Comparison of ENCODE assay signal across 15 mouse cellular contexts in genomic region chr11:89020681-89021305, GRCm38 (mm10). TPM values are rescaled to one million over a fixed set of nuclear protein-coding genes. Genes with fewer than 3 reads are reported as not detected.
DNase-seq lines count a peak whose midpoint lies in the region; ATAC-seq and TF ChIP-seq lines count a peak whose summit lies in the region.
"Had no signal": no experiment of that assay in that cellular context is flagged by ENCODE, and none has a peak within 500 bp of the region (broad histone marks: within the 10 kb centered on the region; RNA-seq: fewer than 3 reads in every experiment).

No protein-coding gene starts in this region.

- H3K36me3 ChIP-seq in heart, embryonic 15.5 days, result peaks cover 9% of the 10 kb centered on the region
- H3K36me3 ChIP-seq in heart, embryonic 12.5 days, result peaks cover 27% of the 10 kb centered on the region
- no peaks in the 10 kb centered on the region for H3K36me3 ChIP-seq in midbrain, embryonic 11.5 days (ENCODE audit: control insufficient read depth, insufficient read depth, low read length)
- H3K36me3 ChIP-seq in midbrain, embryonic 10.5 days, result no peaks in the 10 kb centered on the region
- H3K36me3 ChIP-seq in stomach, postnatal 0 days (ENCODE audit: control insufficient read depth, insufficient read depth, low read length), result peaks cover 19% of the 10 kb centered on the region; the same call in 1 of the 2 replicates
- H3K36me3 ChIP-seq: hindbrain, embryonic 15.5 days had no signal

- TF ChIP-seq CTCF in stomach, postnatal 0 days (IDR thresholded peaks at IDR 0.05; ENCODE audit: low read depth), result peak; percentile 65

- H3K4me3 ChIP-seq in heart, embryonic 15.5 days, result no peak overlapping the region
- H3K4me3 ChIP-seq in heart, embryonic 12.5 days, result no peak overlapping the region
- no peak overlapping the region for H3K4me3 ChIP-seq in midbrain, embryonic 11.5 days (ENCODE audit: low read depth, low read length)
- no peak overlapping the region for H3K4me3 ChIP-seq in midbrain, embryonic 10.5 days
- no peak overlapping the region for H3K4me3 ChIP-seq in stomach, postnatal 0 days (ENCODE audit: low read depth, low read length)
- H3K4me3 ChIP-seq: hindbrain, embryonic 15.5 days; myocyte had no signal

- WGBS in heart, embryonic 15.5 days, result 59% methylated on average over 9 of the region's 9 CpGs
- WGBS in heart, embryonic 12.5 days, result 57% methylated on average over 9 of the region's 9 CpGs
- WGBS in midbrain, embryonic 11.5 days, result 72% methylated on average over 9 of the region's 9 CpGs
- 72% methylated on average over 9 of the region's 9 CpGs for WGBS in midbrain, embryonic 10.5 days
- WGBS in stomach, postnatal 0 days, result 75% methylated on average over 9 of the region's 9 CpGs

- no peak overlapping the region for H3K4me2 ChIP-seq in heart, embryonic 15.5 days
- no peak overlapping the region for H3K4me2 ChIP-seq in heart, embryonic 12.5 days
- H3K4me2 ChIP-seq in midbrain, embryonic 11.5 days, result no peak overlapping the region
- no peak overlapping the region for H3K4me2 ChIP-seq in stomach, postnatal 0 days (replicated peaks; ENCODE audit: low read depth)
- H3K4me2 ChIP-seq: hindbrain, embryonic 15.5 days had no signal

- no peaks in the 10 kb centered on the region for H3K27me3 ChIP-seq in heart, embryonic 15.5 days
- no peaks in the 10 kb centered on the region for H3K27me3 ChIP-seq in heart, embryonic 12.5 days (replicated peaks)
- H3K27me3 ChIP-seq in midbrain, embryonic 11.5 days (ENCODE audit: control insufficient read depth, insufficient read depth, low read length), result no peaks in the 10 kb centered on the region
- no peaks in the 10 kb centered on the region for H3K27me3 ChIP-seq in midbrain, embryonic 10.5 days (ENCODE audit: low read depth, poor library complexity, severe bottlenecking)
- no peaks in the 10 kb centered on the region for H3K27me3 ChIP-seq in stomach, postnatal 0 days (ENCODE audit: control insufficient read depth, insufficient read depth, low read length)
- H3K27me3 ChIP-seq: hindbrain, embryonic 15.5 days had no signal

- H3K4me1 ChIP-seq in heart, embryonic 15.5 days (replicated peaks), result peaks cover 25% of the 10 kb centered on the region
- H3K4me1 ChIP-seq in heart, embryonic 12.5 days (replicated peaks), result peaks cover 56% of the 10 kb centered on the region
- H3K4me1 ChIP-seq in midbrain, embryonic 11.5 days (ENCODE audit: control insufficient read depth, insufficient read depth, low read length), result no peaks in the 10 kb centered on the region
- H3K4me1 ChIP-seq in midbrain, embryonic 10.5 days, result peaks cover 15% of the 10 kb centered on the region
- no peaks in the 10 kb centered on the region for H3K4me1 ChIP-seq in stomach, postnatal 0 days (replicated peaks; ENCODE audit: control insufficient read depth, insufficient read depth)

- TF ChIP-seq EP300 in stomach, postnatal 0 days (optimal IDR thresholded peaks at IDR 0.05), result no peak

- H3K9me3 ChIP-seq in heart, embryonic 15.5 days (replicated peaks), result no peaks in the 10 kb centered on the region
- H3K9me3 ChIP-seq in heart, embryonic 12.5 days (replicated peaks), result no peaks in the 10 kb centered on the region
- H3K9me3 ChIP-seq in midbrain, embryonic 11.5 days (ENCODE audit: control insufficient read depth, low read length), result no peaks in the 10 kb centered on the region
- no peaks in the 10 kb centered on the region for H3K9me3 ChIP-seq in midbrain, embryonic 10.5 days (replicated peaks)
- H3K9me3 ChIP-seq in stomach, postnatal 0 days (ENCODE audit: control insufficient read depth, low read length), result no peaks in the 10 kb centered on the region
- H3K9me3 ChIP-seq: hindbrain, embryonic 15.5 days had no signal

- no peak for ATAC-seq in heart, embryonic 15.5 days (replicated peaks; ENCODE audit: insufficient number of reproducible peaks, insufficient read depth, low FRiP score, low read depth)
- no peak for ATAC-seq in heart, embryonic 12.5 days (ENCODE audit: insufficient number of reproducible peaks, low FRiP score)
- no peak for ATAC-seq in midbrain, embryonic 11.5 days (ENCODE audit: low FRiP score)
- ATAC-seq in stomach, postnatal 0 days (ENCODE audit: low FRiP score, low TSS enrichment), result no peak

- no peak overlapping the region for H3K9ac ChIP-seq in heart, embryonic 15.5 days
- H3K9ac ChIP-seq in heart, embryonic 12.5 days, result no peak overlapping the region
- no peak overlapping the region for H3K9ac ChIP-seq in midbrain, embryonic 11.5 days (ENCODE audit: low read length)
- H3K9ac ChIP-seq in stomach, postnatal 0 days (ENCODE audit: low read length), result no peak overlapping the region
- H3K9ac ChIP-seq: hindbrain, embryonic 15.5 days had no signal

- DNase-seq in midbrain, embryonic 11.5 days (ENCODE audit: low spot score, missing footprints), result peak; percentile 77
- DNase-seq in midbrain, embryonic 10.5 days (ENCODE audit: low spot score), result no peak
- peak; percentile 61 to 70 for DNase-seq in adrenal gland, postnatal 36 days
- peak; percentile 23 for DNase-seq in stomach, postnatal 0 days (ENCODE audit: low spot score)
- no peak for DNase-seq in layer of hippocampus, postnatal 14 days (ENCODE audit: low spot score in 2 of 2)
- DNase-seq in MN1 (ENCODE audit: low spot score), result no peak
- DNase-seq: cerebellum, adult 9-10 months; right cerebral cortex, adult 18-20 months; thymus, adult 2 months had no signal

- 0 out of 2 replicates have a peak overlapping the region, but pooled peaks have one; percentile 1 for H3K27ac ChIP-seq in heart, embryonic 15.5 days
- no peak overlapping the region for H3K27ac ChIP-seq in heart, embryonic 12.5 days (ENCODE audit: poor library complexity, severe bottlenecking)
- H3K27ac ChIP-seq in midbrain, embryonic 11.5 days (ENCODE audit: low read depth, low read length), result no peak overlapping the region
- H3K27ac ChIP-seq in midbrain, embryonic 10.5 days (replicated peaks), result no peak overlapping the region
- peak overlapping the region; percentile 58; the same call in 1 of the 2 replicates for H3K27ac ChIP-seq in stomach, postnatal 0 days (replicated peaks)
- H3K27ac ChIP-seq: hindbrain, embryonic 15.5 days had no signal

RNA-seq across cellular contexts. Expression of gene Trim25, which starts 21.6 kb away (rescaled TPM):
- 14.3 and 21.6 TPM in 2 replicates for polyA plus RNA-seq in heart, embryonic 15.5 days (2015; fragmentation: Nextera tagmentation; extraction: Ambion mirVana)
- polyA plus RNA-seq in heart, embryonic 12.5 days (2016; fragmentation: Nextera tagmentation; extraction: Ambion mirVana), result 15.2 and 15.3 TPM in 2 replicates
- 2.9 TPM in 2 replicates for polyA plus RNA-seq in midbrain, embryonic 11.5 days (2014; fragmentation: Nextera tagmentation; extraction: Ambion mirVana)
- polyA plus RNA-seq in midbrain, embryonic 10.5 days (2016; fragmentation: Nextera tagmentation; extraction: Ambion mirVana), result 3.0 and 3.3 TPM in 2 replicates
- 100 to 1,000 TPM; 146 to 165 TPM for total RNA-seq in adrenal gland, postnatal 36 days (2021)
- polyA plus RNA-seq in stomach, postnatal 0 days (2015; fragmentation: Nextera tagmentation; extraction: Ambion mirVana), result 28.3 and 29.5 TPM in 2 replicates
- 1 to 10 TPM; 4.0 to 5.2 TPM for total RNA-seq in layer of hippocampus, postnatal 14 days (2021)

RNA-seq across cellular contexts. Expression of gene Dgke, which starts 45.9 kb away (rescaled TPM):
- polyA plus RNA-seq in heart, embryonic 15.5 days (2015; fragmentation: Nextera tagmentation; extraction: Ambion mirVana), result 5.7 and 7.4 TPM in 2 replicates
- polyA plus RNA-seq in heart, embryonic 12.5 days (2016; fragmentation: Nextera tagmentation; extraction: Ambion mirVana), result 7.2 and 8.2 TPM in 2 replicates
- polyA plus RNA-seq in midbrain, embryonic 11.5 days (2014; fragmentation: Nextera tagmentation; extraction: Ambion mirVana), result 4.1 and 4.6 TPM in 2 replicates
- 4.2 and 6.1 TPM in 2 replicates for polyA plus RNA-seq in midbrain, embryonic 10.5 days (2016; fragmentation: Nextera tagmentation; extraction: Ambion mirVana)
- total RNA-seq in adrenal gland, postnatal 36 days (2021), result 10 to 100 TPM; 12.1 to 17.3 TPM
- 1.9 and 2.2 TPM in 2 replicates for polyA plus RNA-seq in stomach, postnatal 0 days (2015; fragmentation: Nextera tagmentation; extraction: Ambion mirVana)
- total RNA-seq in layer of hippocampus, postnatal 14 days (2021), result 10 to 100 TPM; 36.7 to 39.5 TPM

RNA-seq across cellular contexts. Expression of gene Coil, which starts 50.7 kb away (rescaled TPM):
- polyA plus RNA-seq in heart, embryonic 15.5 days (2015; fragmentation: Nextera tagmentation; extraction: Ambion mirVana), result 8.6 and 11.0 TPM in 2 replicates
- 15.5 and 16.1 TPM in 2 replicates for polyA plus RNA-seq in heart, embryonic 12.5 days (2016; fragmentation: Nextera tagmentation; extraction: Ambion mirVana)
- polyA plus RNA-seq in midbrain, embryonic 11.5 days (2014; fragmentation: Nextera tagmentation; extraction: Ambion mirVana), result 24.2 and 24.5 TPM in 2 replicates
- polyA plus RNA-seq in midbrain, embryonic 10.5 days (2016; fragmentation: Nextera tagmentation; extraction: Ambion mirVana), result 29.9 and 30.3 TPM in 2 replicates
- total RNA-seq in adrenal gland, postnatal 36 days (2021), result 10 to 100 TPM; 10.2 to 10.7 TPM
- 5.9 and 6.2 TPM in 2 replicates for polyA plus RNA-seq in stomach, postnatal 0 days (2015; fragmentation: Nextera tagmentation; extraction: Ambion mirVana)
- total RNA-seq in layer of hippocampus, postnatal 14 days (2021), result 10 to 100 TPM; 16.3 to 19.5 TPM

RNA-seq across cellular contexts. Expression of gene Gm525, which starts 52.8 kb away (rescaled TPM):
- 1.1 and 5.0 TPM in 2 replicates for polyA plus RNA-seq in heart, embryonic 15.5 days (2015; fragmentation: Nextera tagmentation; extraction: Ambion mirVana)
- not detected in 2 replicates for polyA plus RNA-seq in heart, embryonic 12.5 days (2016; fragmentation: Nextera tagmentation; extraction: Ambion mirVana)
- not detected in 2 replicates for polyA plus RNA-seq in midbrain, embryonic 11.5 days (2014; fragmentation: Nextera tagmentation; extraction: Ambion mirVana)
- not detected in 2 replicates for polyA plus RNA-seq in midbrain, embryonic 10.5 days (2016; fragmentation: Nextera tagmentation; extraction: Ambion mirVana)
- not detected for total RNA-seq in adrenal gland, postnatal 36 days (2021)
- polyA plus RNA-seq in stomach, postnatal 0 days (2015; fragmentation: Nextera tagmentation; extraction: Ambion mirVana), result 0.68 and 1.7 TPM in 2 replicates
- total RNA-seq in layer of hippocampus, postnatal 14 days (2021), result not detected
- total RNA-seq: gastrocnemius, adult 18-20 months had no signal
- polyA plus RNA-seq: hindbrain, embryonic 15.5 days; myocyte had no signal

RNA-seq across cellular contexts. Expression of gene Elobl, which starts 54.1 kb away (rescaled TPM):
- not detected in 2 replicates for polyA plus RNA-seq in heart, embryonic 15.5 days (2015; fragmentation: Nextera tagmentation; extraction: Ambion mirVana)
- polyA plus RNA-seq in heart, embryonic 12.5 days (2016; fragmentation: Nextera tagmentation; extraction: Ambion mirVana), result not detected in 2 replicates
- not detected in 2 replicates for polyA plus RNA-seq in midbrain, embryonic 11.5 days (2014; fragmentation: Nextera tagmentation; extraction: Ambion mirVana)
- not detected in 2 replicates for polyA plus RNA-seq in midbrain, embryonic 10.5 days (2016; fragmentation: Nextera tagmentation; extraction: Ambion mirVana)
- not detected for total RNA-seq in adrenal gland, postnatal 36 days (2021)
- polyA plus RNA-seq in stomach, postnatal 0 days (2015; fragmentation: Nextera tagmentation; extraction: Ambion mirVana), result not detected in 2 replicates
- not detected for total RNA-seq in layer of hippocampus, postnatal 14 days (2021)
- total RNA-seq: gastrocnemius, adult 18-20 months had no signal
- polyA plus RNA-seq: hindbrain, embryonic 15.5 days; limb, embryonic 14.5 days had no signal

Comparison
In these comparisons a context has a peak if more than half of its experiments do, and no peak if none do; other contexts are left out.
1. H3K27ac ChIP-seq: peak in heart, embryonic 15.5 days (single experiment) and stomach, postnatal 0 days (single experiment); none in heart, embryonic 12.5 days (single experiment), midbrain, embryonic 11.5 days (single experiment) and midbrain, embryonic 10.5 days (single experiment).
2. DNase-seq: peak in midbrain, embryonic 11.5 days (single experiment), adrenal gland, postnatal 36 days (2 of 2) and stomach, postnatal 0 days (single experiment); none in midbrain, embryonic 10.5 days (single experiment), layer of hippocampus, postnatal 14 days (0 of 2) and MN1 (single experiment).